Mouse (Mus musculus) lung, postnatal 0 days (tissue): ENCODE data around the gene Frat2.

Experiments
- CTCF ChIP-seq: IDR thresholded peaks from 2 replicates; pipeline ENCODE4 v1.5.1; 2016; ENCODE audit warnings: antibody characterized with exemption, mild to moderate bottlenecking
- EP300 ChIP-seq: IDR thresholded peaks from 2 replicates; pipeline ENCODE4 v1.6.1; 2016; ENCODE audit warnings: antibody characterized with exemption, mild to moderate bottlenecking, control low read depth

- TF ChIP-seq CTCF (no peak), EP300 (peak; percentile 68)
Observed at GRCm38 (mm10) chr19:41837917-41838261, 10.0 kb downstream of the Frat2 start.
